Mouse (Mus musculus) olfactory bulb, adult 2 months (tissue): ENCODE measurements around the gene Fkrp. TPM values are rescaled to one million over a fixed set of nuclear protein-coding genes. Genes with fewer than 3 reads are reported as not detected.

Source experiments
- H3K27ac ChIP-seq: fragments of 200-500 bp; 2 replicates; pipeline ENCODE4 v1.5.1; 2012; ENCODE audit warnings: low read depth, low read length; ENCODE audit not compliant: insufficient read depth
- H3K4me1 ChIP-seq: fragments of 200-500 bp; 2 replicates; pipeline ENCODE4 v1.6.1; 2012; ENCODE audit warnings: low read length; ENCODE audit not compliant: control insufficient read depth, insufficient read depth
- H3K4me3 ChIP-seq: fragments of 200-500 bp; 2 replicates; pipeline ENCODE4 v1.5.1; 2012; ENCODE audit warnings: mild to moderate bottlenecking, low read depth, low read length, moderate library complexity; ENCODE audit not compliant: insufficient read depth
- CTCF ChIP-seq: fragments of 200-500 bp; IDR thresholded peaks from 2 replicates; pipeline ENCODE4 v1.5.1; 2012; ENCODE audit warnings: low read depth, mild to moderate bottlenecking, low read length, moderate library complexity; ENCODE audit not compliant: insufficient read depth
- POLR2A ChIP-seq: fragments of 200-500 bp; IDR thresholded peaks from 2 replicates; pipeline ENCODE4 v1.6.1; 2012; ENCODE audit warnings: mild to moderate bottlenecking, low read depth, low read length, moderate library complexity; ENCODE audit not compliant: insufficient read depth
- WGBS: fragments of 180-500 bp; shearing (Covaris S2); methylation state at CpG from one replicate; pipeline ENCODE4 v1.1.7; 2018; 5-methylcytosine and 5-hydroxymethylcytosine counted together
- polyA plus RNA-seq: library from polyadenylated mRNA; stranded (reverse); fragments of >200 nt; gene quantifications from 2 replicates; pipeline ENCODE4 v1.2.4, GENCODE M21; 2012; ENCODE audit warnings: low replicate concordance; ENCODE audit not compliant: missing spikeins, insufficient read depth, insufficient read length

Fkrp gene
- polyA plus RNA-seq, 1 experiment: not detected

- peaks cover 35% of the 10 kb centered on the region for H3K4me1 ChIP-seq
- no peak overlapping the region for H3K4me3 ChIP-seq
- no peak overlapping the region for H3K27ac ChIP-seq
- no peak for TF ChIP-seq CTCF
- no peak for TF ChIP-seq POLR2A
- WGBS: 46% methylated on average over 6 of the region's 6 CpGs
These were observed 22.4 kb upstream of the Fkrp start for GRCm38 (mm10) chr7:16838804-16839426.

- Histone ChIP-seq H3K27ac (no peak overlapping the region), H3K4me3 (no peak overlapping the region), H3K4me1 (peaks cover 28% of the 10 kb centered on the region)
- TF ChIP-seq CTCF: no peak
- no peak for TF ChIP-seq POLR2A
- 90% methylated on average over 18 of the region's 18 CpGs for WGBS
These were observed 21.6 kb upstream of the Fkrp start for GRCm38 (mm10) chr7:16837916-16838803.

- 81% methylated on average over 9 of the region's 9 CpGs for WGBS
- no peak overlapping the region for H3K27ac ChIP-seq
- peaks cover 7% of the 10 kb centered on the region for H3K4me1 ChIP-seq
- TF ChIP-seq POLR2A (no peak), CTCF (no peak)
- no peak overlapping the region for H3K4me3 ChIP-seq
These were observed 13.9 kb upstream of the Fkrp start for GRCm38 (mm10) chr7:16830449-16830848.

- 75% methylated on average over 4 of the region's 4 CpGs for WGBS
These were observed 10.7 kb upstream of the Fkrp start for GRCm38 (mm10) chr7:16827274-16827673.

GRCm38 (mm10) chr7:16826571-16826970 is 10.0 kb upstream of the Fkrp start:
- H3K4me1 ChIP-seq: peaks cover 30% of the 10 kb centered on the region
- 71% methylated on average over 5 of the region's 5 CpGs for WGBS
- TF ChIP-seq POLR2A: no peak
- no peak for TF ChIP-seq CTCF
- H3K27ac ChIP-seq: no peak overlapping the region
- H3K4me3 ChIP-seq: no peak overlapping the region

More at GRCm38 (mm10) chr7:16827274-16827673, 10.7 kb upstream of the Fkrp start:
- H3K4me1 ChIP-seq: peaks cover 24% of the 10 kb centered on the region
- no peak overlapping the region for H3K27ac ChIP-seq
- no peak overlapping the region for H3K4me3 ChIP-seq
- TF ChIP-seq POLR2A: no peak
- no peak for TF ChIP-seq CTCF

GRCm38 (mm10) chr7:16825785-16826184 is 9.3 kb upstream of the Fkrp start:
- Histone ChIP-seq H3K4me1 (peaks cover 37% of the 10 kb centered on the region), H3K27ac (no peak overlapping the region), H3K4me3 (no peak overlapping the region)
- TF ChIP-seq CTCF (no peak), POLR2A (no peak)
- WGBS: 79% methylated on average over 10 of the region's 10 CpGs

GRCm38 (mm10) chr7:16823734-16824133 is 7.2 kb upstream of the Fkrp start:
- Histone ChIP-seq H3K4me3 (no peak overlapping the region), H3K4me1 (peaks cover 47% of the 10 kb centered on the region), H3K27ac (peak overlapping the region; percentile 16)
- 26% methylated on average over 5 of the region's 5 CpGs for WGBS
- TF ChIP-seq CTCF: no peak
- no peak for TF ChIP-seq POLR2A

- H3K4me3 ChIP-seq: no peak overlapping the region
- TF ChIP-seq CTCF (no peak), POLR2A (no peak)
- WGBS: 20% methylated on average over 4 of the region's 4 CpGs
- peak overlapping the region; percentile 77 for H3K27ac ChIP-seq
- H3K4me1 ChIP-seq: peaks cover 55% of the 10 kb centered on the region
These were observed 5.2 kb upstream of the Fkrp start for GRCm38 (mm10) chr7:16821669-16822101.

- 58% methylated on average over 3 of the region's 3 CpGs for WGBS
- TF ChIP-seq CTCF (no peak), POLR2A (no peak)
- no peak overlapping the region for H3K4me3 ChIP-seq
- peaks cover 50% of the 10 kb centered on the region for H3K4me1 ChIP-seq
- peak overlapping the region; percentile 77; the same call in 1 of the 2 replicates for H3K27ac ChIP-seq
These were observed 4.6 kb upstream of the Fkrp start for GRCm38 (mm10) chr7:16821091-16821490.
